Mouse (Mus musculus) G1E (cell line): ENCODE data around the gene Olfr649. TPM values are rescaled to one million over a fixed set of nuclear protein-coding genes. Genes with fewer than 3 reads are reported as not detected.
A peak's percentile ranks its signal among the peaks of the same experiment; 100 is the strongest.

Source experiments
- ATAC-seq: 2 replicates; pipeline ENCODE4 v1.8.0; 2016; ENCODE audit warnings: mild to moderate bottlenecking; ENCODE audit not compliant: insufficient number of reproducible peaks, poor library complexity, low FRiP score, severe bottlenecking; ENCODE audit errors: extremely low read depth
- DNase-seq: peaks from one replicate; pipeline ENCODE4 v3.0.0; 2012; ENCODE audit warnings: low spot score
- H3K27me3 ChIP-seq: 2 replicates; pipeline ENCODE4 v1.6.1; 2012; ENCODE audit warnings: mild to moderate bottlenecking, low read length, inconsistent platforms; ENCODE audit not compliant: insufficient read depth
- H3K36me3 ChIP-seq: replicated peaks from 2 replicates; pipeline ENCODE3; 2012; ENCODE audit warnings: mild to moderate bottlenecking, inconsistent platforms
- H3K4me1 ChIP-seq: 2 replicates; pipeline ENCODE4 v1.6.1; 2012; ENCODE audit warnings: low read depth, low read length, inconsistent platforms, mixed read lengths; ENCODE audit not compliant: insufficient read depth
- H3K4me3 ChIP-seq: 2 replicates; pipeline ENCODE4 v1.5.1; 2012; ENCODE audit warnings: low read depth, mild to moderate bottlenecking, inconsistent platforms, low read length, moderate library complexity, mixed read lengths
- H3K9me3 ChIP-seq: replicated peaks from 2 replicates; pipeline ENCODE4 v1.6.1; 2012; ENCODE audit warnings: inconsistent platforms
- CTCF ChIP-seq: IDR thresholded peaks from 2 replicates; pipeline ENCODE4 v1.5.1; 2012; ENCODE audit warnings: low read depth, low read length, inconsistent platforms, mixed read lengths
- GATA1 ChIP-seq: IDR thresholded peaks from 2 replicates; pipeline ENCODE4 v1.6.1; 2012; ENCODE audit warnings: borderline replicate concordance, low read length, inconsistent platforms, mixed read lengths
- GATA2 ChIP-seq: IDR thresholded peaks from 2 replicates; pipeline ENCODE4 v1.6.1; 2012; ENCODE audit warnings: low read depth, low read length, inconsistent platforms, borderline replicate concordance
- POLR2AphosphoS5 ChIP-seq: IDR thresholded peaks from 2 replicates; pipeline ENCODE4 v1.6.1; 2012; ENCODE audit warnings: low read depth, low read length, inconsistent platforms; ENCODE audit not compliant: insufficient replicate concordance
- TAL1 ChIP-seq: conservative IDR thresholded peaks from 2 replicates; pipeline ENCODE4 v1.6.1; 2012; ENCODE audit warnings: low read depth, low read length, inconsistent platforms, mixed read lengths
- polyA plus RNA-seq: library from polyadenylated mRNA; stranded (reverse); fragments of >175 nt; gene quantifications from 2 replicates; pipeline ENCODE4 v1.2.3, GENCODE M21; 2012
- total RNA-seq, 2 experiments: library from RNA; stranded (forward) in 1 of 2; stranded (reverse) in 1 of 2; fragments of 200-1000 nt in 1 of 2; fragments of >200 nt in 1 of 2; fragmentation: Nextera tagmentation in 1 of 2; gene quantifications; 2 replicates each; pipeline ENCODE4 v1.2.3; 2014 to 2017

Olfr649 gene
- total and polyA plus RNA-seq, 3 experiments = 0.22 TPM; not detected in 2

GRCm38 (mm10) chr7:104217881-104218280 lies 22.1 kb upstream of the Olfr649 start:
- TF ChIP-seq CTCF = no peak
- Histone ChIP-seq H3K9me3 (no peaks in the 10 kb centered on the region), H3K4me1 (0 out of 2 replicates have a peak, but pooled peaks cover 2% of the 10 kb centered on the region), H3K4me3 (no peak overlapping the region), H3K36me3 (no peaks in the 10 kb centered on the region), H3K27me3 (peaks cover 25% of the 10 kb centered on the region)
- ATAC-seq = no peak
- no peak for DNase-seq

GRCm38 (mm10) chr7:104216011-104216535 lies 20.3 kb upstream of the Olfr649 start:
- TF ChIP-seq CTCF = no peak
- no peak for TF ChIP-seq POLR2AphosphoS5
- no peak for TF ChIP-seq GATA2
- TF ChIP-seq GATA1 = no peak
- TF ChIP-seq TAL1 = no peak
- no peak overlapping the region for H3K4me3 ChIP-seq
- 0 out of 2 replicates have a peak, but pooled peaks cover 2% of the 10 kb centered on the region for H3K4me1 ChIP-seq
- H3K27me3 ChIP-seq = peaks cover 23% of the 10 kb centered on the region
- no peak for ATAC-seq
- H3K36me3 ChIP-seq = no peaks in the 10 kb centered on the region
- no peaks in the 10 kb centered on the region for H3K9me3 ChIP-seq
- DNase-seq = no peak

DNA sequence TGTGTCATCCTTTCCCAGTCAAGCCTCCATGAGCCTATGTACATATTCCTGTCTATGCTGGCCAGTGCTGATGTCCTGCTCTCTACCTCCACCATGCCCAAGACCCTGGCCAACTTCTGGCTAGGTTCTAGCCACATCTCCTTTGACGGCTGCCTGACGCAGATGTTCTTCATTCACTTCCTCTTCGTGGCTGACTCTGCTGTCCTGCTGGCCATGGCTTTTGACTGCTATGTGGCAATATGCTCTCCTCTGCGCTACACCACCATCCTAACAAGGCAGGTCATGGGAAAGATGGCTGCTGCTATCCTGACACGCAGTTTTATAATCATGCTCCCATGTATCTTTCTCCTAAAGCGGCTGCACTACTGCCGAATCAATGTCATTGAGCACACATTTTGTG lies 10.4 kb upstream of the Olfr649 start:
- Histone ChIP-seq H3K4me3 (no peak overlapping the region), H3K9me3 (no peaks in the 10 kb centered on the region), H3K4me1 (no peaks in the 10 kb centered on the region), H3K27me3 (peaks cover 18% of the 10 kb centered on the region), H3K36me3 (no peaks in the 10 kb centered on the region)
- TF ChIP-seq CTCF (no peak), GATA2 (no peak), POLR2AphosphoS5 (no peak)
- DNase-seq (no peak), ATAC-seq (no peak)

DNA sequence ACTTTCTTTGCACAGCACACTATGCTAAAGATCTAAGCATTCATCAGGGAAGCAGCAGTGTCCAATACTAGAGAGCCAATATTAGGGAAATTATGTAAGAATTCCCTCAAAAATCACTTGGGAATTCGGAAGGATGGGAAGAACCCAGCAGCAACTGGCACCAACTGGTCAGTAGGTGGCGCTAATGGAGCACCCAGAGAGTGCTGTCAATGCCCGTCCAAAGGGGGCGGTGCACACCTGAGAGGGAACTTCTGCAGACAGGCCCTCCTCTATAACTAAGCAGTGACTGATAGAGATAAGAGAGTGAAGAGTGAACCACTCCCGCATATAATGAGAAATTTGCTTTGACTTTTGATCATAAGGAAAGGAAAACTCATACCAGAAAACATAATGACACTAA lies 4.0 kb upstream of the Olfr649 start:
- ATAC-seq (peak; percentile 45; the same call in 1 of the 2 replicates), DNase-seq (peak; percentile 32)
- H3K4me1 ChIP-seq = no peaks in the 10 kb centered on the region
- H3K4me3 ChIP-seq = no peak overlapping the region
- no peaks in the 10 kb centered on the region for H3K36me3 ChIP-seq
- H3K27me3 ChIP-seq = peaks cover 21% of the 10 kb centered on the region
- TF ChIP-seq CTCF = peak; percentile 86
- no peak for TF ChIP-seq TAL1
- TF ChIP-seq GATA2 = no peak
- no peaks in the 10 kb centered on the region for H3K9me3 ChIP-seq

- no peaks in the 10 kb centered on the region for H3K9me3 ChIP-seq
- TF ChIP-seq POLR2AphosphoS5 (no peak), CTCF (no peak), GATA1 (no peak), GATA2 (no peak), TAL1 (no peak)
- no peak overlapping the region for H3K4me3 ChIP-seq
- no peak for ATAC-seq
- H3K4me1 ChIP-seq = no peaks in the 10 kb centered on the region
- H3K27me3 ChIP-seq = peaks cover 3% of the 10 kb centered on the region
- H3K36me3 ChIP-seq = no peaks in the 10 kb centered on the region
- DNase-seq = no peak
Observed at GRCm38 (mm10) chr7:104191275-104191674, 4.5 kb downstream of the Olfr649 start.

- DNase-seq = no peak
- Histone ChIP-seq H3K4me3 (no peak within 1 kb of the TSS), H3K36me3 (no peaks in the 10 kb centered on the region), H3K27me3 (no peaks in the 10 kb centered on the region), H3K9me3 (no peaks in the 10 kb centered on the region), H3K4me1 (no peaks in the 10 kb centered on the region)
- TF ChIP-seq CTCF (no peak), GATA1 (no peak), POLR2AphosphoS5 (no peak), GATA2 (no peak), TAL1 (no peak)
- ATAC-seq = no peak
Observed at GRCm38 (mm10) chr7:104183292-104183691, 12.5 kb downstream of the Olfr649 start, which contains the start of gene Olfr648. Gene Olfr648 (minus strand): TSS chr7:104183392.

- Histone ChIP-seq H3K36me3 (no peaks in the 10 kb centered on the region), H3K9me3 (no peaks in the 10 kb centered on the region), H3K4me3 (no peak overlapping the region), H3K4me1 (no peaks in the 10 kb centered on the region), H3K27me3 (no peaks in the 10 kb centered on the region)
- ATAC-seq = no peak
- no peak for DNase-seq
- TF ChIP-seq CTCF (no peak), POLR2AphosphoS5 (no peak), TAL1 (no peak), GATA1 (no peak), GATA2 (no peak)
Observed at GRCm38 (mm10) chr7:104179074-104179473, 16.7 kb downstream of the Olfr649 start.
